Mouse (Mus musculus): ENCODE results near the gene Kif21a.

Kif21a gene

GRCm38 (mm10) chr15:91017261-91018160, 32.2 kb downstream of the Kif21a start:
- no peak for DNase-seq

GRCm38 (mm10) chr15:91016366-91016765, 33.4 kb downstream of the Kif21a start:
- DNase-seq = no peak

- no peak for DNase-seq
Observed at GRCm38 (mm10) chr15:91012793-91013580, 36.8 kb downstream of the Kif21a start.

- DNase-seq = no peak
Observed at GRCm38 (mm10) chr15:91010218-91010617, 39.5 kb downstream of the Kif21a start.

GRCm38 (mm10) chr15:91007123-91007830, 42.5 kb downstream of the Kif21a start:
- no peak for DNase-seq

GRCm38 (mm10) chr15:91004726-91005125, 45.0 kb downstream of the Kif21a start:
- no peak for DNase-seq

- no peak for DNase-seq
Observed at GRCm38 (mm10) chr15:91001037-91001616, 48.6 kb downstream of the Kif21a start.

GRCm38 (mm10) chr15:91000280-91001036, 49.3 kb downstream of the Kif21a start:
- DNase-seq = no peak

GRCm38 (mm10) chr15:90992871-90993270, 56.9 kb downstream of the Kif21a start:
- peak; percentile 9 for DNase-seq

- DNase-seq = peak; percentile 3
Observed at GRCm38 (mm10) chr15:90992388-90992787, 57.4 kb downstream of the Kif21a start.

GRCm38 (mm10) chr15:90991843-90992242, 57.9 kb downstream of the Kif21a start:
- no peak for DNase-seq

- DNase-seq = no peak
Observed at GRCm38 (mm10) chr15:90987714-90988250, 62.0 kb downstream of the Kif21a start.

GRCm38 (mm10) chr15:90975914-90976313, 73.8 kb downstream of the Kif21a start:
- no peak for DNase-seq

GRCm38 (mm10) chr15:90971914-90972767, 77.6 kb downstream of the Kif21a start:
- DNase-seq = no peak

- no peak for DNase-seq
Observed at GRCm38 (mm10) chr15:90963320-90963719, 86.4 kb downstream of the Kif21a start.

- no peak for DNase-seq
Observed at GRCm38 (mm10) chr15:90962548-90962947, 87.2 kb downstream of the Kif21a start.

- DNase-seq = no peak
Observed at GRCm38 (mm10) chr15:90960831-90961554, 88.8 kb downstream of the Kif21a start.

GRCm38 (mm10) chr15:90951383-90951782, 98.4 kb downstream of the Kif21a start:
- no peak for DNase-seq

- no peak for DNase-seq
Observed at GRCm38 (mm10) chr15:90938469-90938868, 111.3 kb downstream of the Kif21a start.

GRCm38 (mm10) chr15:90935579-90935978, 114.2 kb downstream of the Kif21a start:
- peak; percentile 63 for DNase-seq

Measured in lung, postnatal 10 days (tissue).